Mouse (Mus musculus): ENCODE data around the gene Rnf111.

Rnf111 gene

GRCm38 (mm10) chr9:70391660-70392562 is 111.6 kb downstream of the Rnf111 start:
- DNase-seq = no peak

GRCm38 (mm10) chr9:70391042-70391441 is 112.5 kb downstream of the Rnf111 start:
- DNase-seq = no peak

GRCm38 (mm10) chr9:70389548-70389947 is 114.0 kb downstream of the Rnf111 start:
- DNase-seq = no peak

GRCm38 (mm10) chr9:70387410-70388119 is 116.0 kb downstream of the Rnf111 start:
- no peak for DNase-seq

GRCm38 (mm10) chr9:70384958-70385728 is 118.4 kb downstream of the Rnf111 start:
- no peak for DNase-seq

- DNase-seq = no peak
Measured at GRCm38 (mm10) chr9:70384494-70384893, 119.0 kb downstream of the Rnf111 start.

GRCm38 (mm10) chr9:70383750-70384149 is 119.8 kb downstream of the Rnf111 start:
- DNase-seq = no peak

GRCm38 (mm10) chr9:70382091-70382490 is 121.4 kb downstream of the Rnf111 start:
- no peak for DNase-seq

- DNase-seq = no peak
Measured at GRCm38 (mm10) chr9:70379502-70380467, 123.7 kb downstream of the Rnf111 start.
